Mouse (Mus musculus) lung, adult 2 months (tissue): ENCODE measurements at regions not wholly inside any gene's neighbourhood (a gene's known extent, or its start where the extent isn't known, plus 50 kb on each side); places are given as distances from the start of the nearest gene placed in this dataset.
"Not testable (repeated sequence)": the region's sequence is repeated elsewhere in the genome, so short reads cannot be mapped to it uniquely, and the experiment has no call there.

ENCODE experiments used
- DNase-seq: peaks from one replicate; pipeline ENCODE4 v3.0.0; 2022
- H3K4me1 ChIP-seq: fragments of 200-500 bp; 2 replicates; pipeline ENCODE4 v1.6.1; 2011; ENCODE audit warnings: low read length; ENCODE audit not compliant: control insufficient read depth, insufficient read depth
- H3K4me3 ChIP-seq: fragments of 200-500 bp; replicated peaks from 2 replicates; pipeline ENCODE3; 2011; ENCODE audit warnings: low read depth, mild to moderate bottlenecking, control low read depth, low read length; ENCODE audit errors: extremely low read depth
- CTCF ChIP-seq: fragments of 200-500 bp; IDR thresholded peaks from 2 replicates; pipeline ENCODE4 v1.5.1; 2011; ENCODE audit warnings: mild to moderate bottlenecking, low read length, control low read depth; ENCODE audit not compliant: insufficient read depth
- POLR2A ChIP-seq: fragments of 200-500 bp; IDR thresholded peaks from 2 replicates; pipeline ENCODE4 v1.6.1; 2011; ENCODE audit warnings: low read depth, mild to moderate bottlenecking, control low read depth, low read length, borderline replicate concordance; ENCODE audit errors: extremely low read depth
- whole genome bisulfite sequencing: fragments of 180-500 bp; shearing (Covaris S2); methylation state at CpG from one replicate; pipeline ENCODE4 v1.1.7; 2018; 5-methylcytosine and 5-hydroxymethylcytosine counted together

DNA sequence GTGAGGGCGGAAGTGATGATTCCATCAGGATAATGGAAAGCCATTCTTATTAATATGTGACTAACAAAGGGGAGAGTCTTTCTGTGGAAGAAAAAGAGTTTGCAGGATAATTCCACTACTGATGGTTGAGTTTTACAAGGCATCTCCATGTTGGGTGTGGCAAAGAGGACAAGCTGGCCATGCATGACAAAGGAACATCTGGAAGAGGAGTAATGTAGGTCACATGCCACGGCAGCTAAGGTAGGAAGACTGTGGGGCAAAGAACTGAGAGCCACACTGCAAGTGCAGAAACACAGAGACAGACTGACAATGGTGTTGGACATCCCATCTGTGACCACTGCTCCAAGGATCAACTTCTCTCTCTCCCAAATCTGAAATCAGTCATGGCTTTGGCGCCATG lies 196.4 kb upstream of the Gdi2 start:
- WGBS, result 71% methylated on average over 3 of the region's 3 CpGs
- Histone ChIP-seq H3K4me3 (no peak overlapping the region), H3K4me1 (no peaks in the 10 kb centered on the region)
- TF ChIP-seq POLR2A, result no peak
- no peak for DNase-seq

GRCm38 (mm10) chr13:3343611-3344010 lies 194.3 kb upstream of the Gdi2 start:
- no peak overlapping the region for H3K4me3 ChIP-seq

DNA sequence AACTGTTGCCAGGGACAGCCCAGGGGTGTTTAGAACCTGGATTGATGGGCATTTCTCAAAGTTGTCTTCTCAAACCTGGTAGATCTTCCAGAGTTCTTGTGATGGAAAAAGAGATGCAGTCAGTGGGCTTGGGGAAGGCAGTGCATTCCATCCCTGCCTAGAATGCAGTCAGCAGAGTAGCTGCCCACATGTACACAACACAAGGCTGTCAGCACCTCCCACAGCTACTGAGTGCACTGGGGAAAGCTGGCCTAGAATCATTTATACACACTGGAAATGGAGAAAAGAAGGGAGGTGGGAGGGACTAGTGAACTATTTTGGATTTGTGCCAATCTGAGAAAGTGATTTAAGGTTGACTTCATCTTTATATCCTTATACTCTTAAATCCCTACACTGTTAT lies 183.0 kb upstream of the Gdi2 start:
- not testable (repeated sequence) for H3K4me1 ChIP-seq, H3K4me3 ChIP-seq, DNase-seq

More at GRCm38 (mm10) chr13:3343611-3344010, 194.3 kb upstream of the Gdi2 start:
- no peak for DNase-seq
- TF ChIP-seq POLR2A (no peak), CTCF (no peak)
- WGBS, result 82% methylated on average over 5 of the region's 5 CpGs
- no peaks in the 10 kb centered on the region for H3K4me1 ChIP-seq

GRCm38 (mm10) chr13:3358079-3358608 lies 179.7 kb upstream of the Gdi2 start:
- no peaks in the 10 kb centered on the region for H3K4me1 ChIP-seq
- WGBS, result 3% methylated on average over 45 of the region's 45 CpGs
- H3K4me3 ChIP-seq, result peak overlapping the region; percentile 19
- peak; percentile 3 for DNase-seq
- no peak for TF ChIP-seq CTCF
- TF ChIP-seq POLR2A, result no peak

- TF ChIP-seq POLR2A, result no peak
- no peak for TF ChIP-seq CTCF
- WGBS, result 3% methylated on average over 41 of the region's 41 CpGs
- H3K4me1 ChIP-seq, result no peaks in the 10 kb centered on the region
- DNase-seq, result peak; percentile 5
- H3K4me3 ChIP-seq, result peak overlapping the region; percentile 39
Observed at GRCm38 (mm10) chr13:3358996-3359750, 178.7 kb upstream of the Gdi2 start.

- DNase-seq, result peak; percentile 12
- peak overlapping the region; percentile 19 for H3K4me3 ChIP-seq
- WGBS, result under 1% methylated on average over 35 of the region's 35 CpGs
- H3K4me1 ChIP-seq, result not testable (repeated sequence)
Observed at GRCm38 (mm10) chr13:3359751-3360260, 178.1 kb upstream of the Gdi2 start.

- Histone ChIP-seq H3K4me1 (no peaks in the 10 kb centered on the region), H3K4me3 (peak overlapping the region; percentile 61)
- 2% methylated on average over 82 of the region's 82 CpGs for WGBS
- TF ChIP-seq POLR2A (no peak), CTCF (peak; percentile 52)
- peak; percentile 48 for DNase-seq
Observed at GRCm38 (mm10) chr13:3360503-3361490, 177.1 kb upstream of the Gdi2 start.

GRCm38 (mm10) chr13:3372701-3373100 lies 165.2 kb upstream of the Gdi2 start:
- no peak for DNase-seq
- 63% methylated on average over 6 of the region's 6 CpGs for whole genome bisulfite sequencing
- Histone ChIP-seq H3K4me3 (no peak overlapping the region), H3K4me1 (no peaks in the 10 kb centered on the region)
- TF ChIP-seq CTCF (no peak), POLR2A (no peak)

DNA sequence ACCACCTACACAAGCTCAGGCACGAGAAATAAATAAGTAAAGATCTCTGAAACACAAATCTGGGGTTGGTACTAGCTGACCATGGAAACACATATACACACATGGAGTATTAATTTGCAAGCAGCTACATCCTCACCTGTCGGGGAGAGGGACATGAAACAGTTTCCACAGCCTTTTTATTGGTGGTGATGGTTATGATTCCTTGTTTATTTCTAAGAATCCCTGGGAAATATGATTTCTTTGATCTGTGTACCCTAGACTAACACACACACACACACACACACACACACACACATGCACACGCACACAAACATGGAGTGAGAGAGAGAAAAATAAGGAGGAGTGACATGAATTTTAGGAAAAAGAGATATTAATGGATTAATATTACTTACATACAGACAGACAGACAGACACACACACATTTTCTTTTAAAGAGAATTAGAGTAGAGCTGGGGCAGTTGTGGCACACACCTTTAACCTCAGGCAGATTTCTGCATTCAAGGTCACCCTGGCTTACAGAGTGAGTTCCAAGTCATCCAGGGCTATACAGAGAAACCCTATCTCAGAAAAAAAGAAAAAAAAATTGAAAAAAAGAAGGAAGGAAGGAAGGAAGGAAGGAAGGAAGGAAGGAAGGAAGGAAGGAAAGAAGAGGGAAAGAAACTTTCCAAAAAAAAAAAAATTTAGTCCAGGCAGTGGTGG lies 164.2 kb upstream of the Gdi2 start:
- WGBS, result 45% methylated on average over 3 of the region's 3 CpGs
- DNase-seq, H3K4me3 ChIP-seq, H3K4me1 ChIP-seq: not testable (repeated sequence)
